Mouse (Mus musculus) neural tube, embryonic 10.5 days (tissue): ENCODE data around the gene Dclk3.

ENCODE experiments used
- DNase-seq: peaks from one replicate; pipeline ENCODE4 v3.0.0-alpha.2; 2017; ENCODE audit warnings: low spot score; ENCODE audit errors: extremely low spot score

The Dclk3 gene

GRCm38 (mm10) chr9:111486645-111487477 is 48.0 kb downstream of the Dclk3 start:
- DNase-seq = no peak

GRCm38 (mm10) chr9:111490583-111490982 is 51.7 kb downstream of the Dclk3 start:
- DNase-seq = no peak

GRCm38 (mm10) chr9:111491280-111491679 is 52.4 kb downstream of the Dclk3 start:
- DNase-seq = no peak

- no peak for DNase-seq
These were observed 54.6 kb downstream of the Dclk3 start for GRCm38 (mm10) chr9:111493490-111493889.

GRCm38 (mm10) chr9:111495561-111495960 is 56.7 kb downstream of the Dclk3 start:
- peak; percentile 79 for DNase-seq

- DNase-seq = peak; percentile 80
These were observed 58.4 kb downstream of the Dclk3 start for GRCm38 (mm10) chr9:111497074-111497811.

- no peak for DNase-seq
These were observed 61.3 kb downstream of the Dclk3 start for GRCm38 (mm10) chr9:111500211-111500610.

- no peak for DNase-seq
These were observed 67.2 kb downstream of the Dclk3 start for GRCm38 (mm10) chr9:111506075-111506474.

- DNase-seq = no peak
These were observed 75.9 kb downstream of the Dclk3 start for GRCm38 (mm10) chr9:111514586-111515473.

- DNase-seq = no peak
These were observed 76.7 kb downstream of the Dclk3 start for GRCm38 (mm10) chr9:111515536-111515935.

GRCm38 (mm10) chr9:111522226-111522625 is 83.3 kb downstream of the Dclk3 start:
- no peak for DNase-seq

- DNase-seq = no peak
These were observed 84.2 kb downstream of the Dclk3 start for GRCm38 (mm10) chr9:111523111-111523510.

GRCm38 (mm10) chr9:111523871-111524270 is 85.0 kb downstream of the Dclk3 start:
- no peak for DNase-seq

GRCm38 (mm10) chr9:111534744-111535423 is 96.0 kb downstream of the Dclk3 start:
- no peak for DNase-seq

GRCm38 (mm10) chr9:111535445-111536064 is 96.7 kb downstream of the Dclk3 start:
- peak; percentile 29 for DNase-seq
